Mouse (Mus musculus) kidney, postnatal 36 days (tissue): ENCODE measurements around the gene Psmd14.

ENCODE experiments used
- DNase-seq, 2 experiments: peaks; one replicate each; pipeline ENCODE4 v3.0.0; 2021 to 2022; ENCODE audit warnings: mixed read lengths in 2 of 2

The Psmd14 gene

GRCm38 (mm10) chr2:61764470-61765105 lies 53.1 kb downstream of the Psmd14 start:
- DNase-seq, result no peak

- DNase-seq, result no peak
Observed at GRCm38 (mm10) chr2:61765526-61765925, 54.0 kb downstream of the Psmd14 start.

GRCm38 (mm10) chr2:61780794-61781193 lies 69.3 kb downstream of the Psmd14 start:
- DNase-seq, result no peak

- no peak for DNase-seq
Observed at GRCm38 (mm10) chr2:61794960-61795359, 83.5 kb downstream of the Psmd14 start.

- DNase-seq, result no peak
Observed at GRCm38 (mm10) chr2:61798048-61798447, 86.6 kb downstream of the Psmd14 start.

- DNase-seq, result peak in 1 of 2 experiments; percentile 5
Observed at GRCm38 (mm10) chr2:61802656-61803251, 91.3 kb downstream of the Psmd14 start, which contains the start of gene Tbr1. Tbr1 (plus strand) TSS chr2:61802930.

GRCm38 (mm10) chr2:61803443-61804367 lies 92.2 kb downstream of the Psmd14 start:
- no peak for DNase-seq

- DNase-seq, result no peak
Observed at GRCm38 (mm10) chr2:61804382-61804840, 92.9 kb downstream of the Psmd14 start.

- DNase-seq, result peak in 1 of 2 experiments; percentile 8
Observed at GRCm38 (mm10) chr2:61804841-61805540, 93.5 kb downstream of the Psmd14 start.

- DNase-seq, result peak in 1 of 2 experiments; percentile 27
Observed at GRCm38 (mm10) chr2:61805541-61806345, 94.2 kb downstream of the Psmd14 start.

- DNase-seq, result no peak
Observed at GRCm38 (mm10) chr2:61806346-61806825, 94.9 kb downstream of the Psmd14 start.

GRCm38 (mm10) chr2:61807151-61807550 lies 95.7 kb downstream of the Psmd14 start:
- DNase-seq, result peak in 1 of 2 experiments; percentile 14

- DNase-seq, result no peak
Observed at GRCm38 (mm10) chr2:61807781-61808180, 96.3 kb downstream of the Psmd14 start.

GRCm38 (mm10) chr2:61808776-61809175 lies 97.3 kb downstream of the Psmd14 start:
- DNase-seq, result peak in 1 of 2 experiments; percentile 6

GRCm38 (mm10) chr2:61809381-61809780 lies 97.9 kb downstream of the Psmd14 start:
- no peak for DNase-seq

- no peak for DNase-seq
Observed at GRCm38 (mm10) chr2:61810751-61811150, 99.3 kb downstream of the Psmd14 start.

GRCm38 (mm10) chr2:61811163-61811506 lies 99.6 kb downstream of the Psmd14 start:
- peak in 1 of 2 experiments; percentile 2 for DNase-seq

- peak in 1 of 2 experiments; percentile 60 for DNase-seq
Observed at GRCm38 (mm10) chr2:61811507-61812421, 100.3 kb downstream of the Psmd14 start.

GRCm38 (mm10) chr2:61812536-61812935 lies 101.0 kb downstream of the Psmd14 start:
- peak in 1 of 2 experiments; percentile 7 for DNase-seq

GRCm38 (mm10) chr2:61813106-61813505 lies 101.6 kb downstream of the Psmd14 start:
- peak in 1 of 2 experiments; percentile 3 for DNase-seq
